Mouse (Mus musculus): ENCODE measurements around the gene Sdhaf3. TPM values are rescaled to one million over a fixed set of nuclear protein-coding genes. Genes with fewer than 3 reads are reported as not detected.
"Not testable (repeated sequence)": the region's sequence is repeated elsewhere in the genome, so short reads cannot be mapped to it uniquely, and the experiment has no call there.

Sdhaf3 gene
- total RNA-seq (2017) = 3.5 and 3.6 TPM in 2 replicates

GRCm38 (mm10) chr6:6955764-6956561 is at the start of gene Sdhaf3:
TSS of gene Sdhaf3 (plus strand) at chr6:6956004.
- peak; percentile 98 to 99 for ATAC-seq (replicated peaks in 1 of 2; ENCODE audit: insufficient read depth in 1 of 2, low FRiP score in 2 of 2, low TSS enrichment in 1 of 2, low read depth in 1 of 2, poor library complexity in 2 of 2, severe bottlenecking in 2 of 2)

DNA sequence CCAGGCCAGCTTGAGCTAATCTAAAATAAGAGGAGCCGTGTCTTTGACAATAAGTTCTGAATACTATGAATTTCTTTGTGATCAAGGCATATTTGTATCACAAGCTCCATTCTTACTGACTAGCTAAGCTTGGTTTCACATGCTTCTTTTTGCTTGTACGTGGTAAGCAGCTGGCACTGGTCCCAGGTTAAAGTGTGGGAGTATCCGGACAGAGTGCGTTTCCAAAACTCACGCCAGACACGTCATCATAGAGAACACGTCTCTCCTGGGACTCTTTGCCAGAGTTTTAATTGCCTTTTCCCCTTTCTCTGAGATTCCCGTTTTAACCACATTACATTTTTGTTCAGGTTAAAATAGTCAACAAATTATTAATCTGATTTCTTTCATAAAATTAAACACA is 46.2 kb upstream of the Sdhaf3 start:
- ATAC-seq (replicated peaks in 1 of 2; ENCODE audit: insufficient read depth in 1 of 2, low FRiP score in 2 of 2, low TSS enrichment in 1 of 2, low read depth in 1 of 2, poor library complexity in 2 of 2, severe bottlenecking in 2 of 2) = no peak

DNA sequence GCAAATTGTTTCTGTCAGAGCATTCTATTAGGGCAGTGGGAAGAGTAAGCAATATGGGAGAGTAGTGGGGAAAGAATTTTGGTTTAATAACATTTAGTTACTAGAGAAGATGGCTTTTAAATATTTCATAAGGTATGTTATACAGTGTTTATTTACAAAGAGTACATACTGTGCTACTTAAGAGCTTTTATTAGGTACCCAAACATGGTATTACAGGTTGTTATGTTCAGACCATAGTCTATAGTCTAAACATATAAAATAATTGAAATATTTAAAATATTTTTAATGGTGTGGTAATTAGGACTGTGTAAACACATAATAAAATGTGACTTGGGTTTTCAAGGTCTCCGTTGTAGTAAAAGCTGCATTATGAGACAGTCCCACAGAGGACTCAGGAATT is 41.5 kb upstream of the Sdhaf3 start:
- no peak for ATAC-seq (replicated peaks in 1 of 2; ENCODE audit: insufficient read depth in 1 of 2, low FRiP score in 2 of 2, low TSS enrichment in 1 of 2, low read depth in 1 of 2, poor library complexity in 2 of 2, severe bottlenecking in 2 of 2)

DNA sequence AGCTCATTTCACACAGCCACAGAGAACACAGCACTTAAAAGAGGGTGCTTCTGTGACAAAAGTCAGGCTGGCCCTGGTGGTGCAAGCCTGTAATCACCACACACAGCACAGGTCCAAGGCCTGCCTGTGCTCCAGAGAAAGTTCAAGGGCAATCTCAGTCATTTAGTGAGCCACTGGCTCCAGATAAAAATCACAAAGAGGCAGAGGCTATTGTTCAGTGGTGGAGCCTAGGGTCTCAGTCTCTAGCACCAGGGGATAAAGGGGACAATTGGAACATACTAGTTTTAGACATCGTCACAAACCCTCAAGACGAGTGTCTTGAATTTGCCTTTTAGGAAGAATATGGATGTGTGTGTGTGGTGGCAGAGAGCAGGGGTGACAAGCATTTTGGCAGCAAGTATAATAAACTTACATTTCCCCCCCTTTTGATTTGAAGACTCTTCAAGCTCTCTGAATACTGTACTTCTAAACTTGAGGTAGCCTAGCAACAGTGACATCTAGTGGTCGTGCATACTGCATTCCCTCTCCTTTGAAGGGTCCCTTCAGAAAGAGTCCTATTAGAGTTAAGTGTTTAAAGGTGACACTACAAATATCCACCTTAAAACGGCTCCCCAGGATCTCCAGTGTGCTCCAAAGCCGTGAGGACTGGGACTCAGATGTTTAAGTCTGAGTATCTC is 40.8 kb upstream of the Sdhaf3 start:
- ATAC-seq (replicated peaks in 1 of 2; ENCODE audit: insufficient read depth in 1 of 2, low FRiP score in 2 of 2, low TSS enrichment in 1 of 2, low read depth in 1 of 2, poor library complexity in 2 of 2, severe bottlenecking in 2 of 2) = peak; percentile 79 to 90; a peak in 3 of 4 replicates

DNA sequence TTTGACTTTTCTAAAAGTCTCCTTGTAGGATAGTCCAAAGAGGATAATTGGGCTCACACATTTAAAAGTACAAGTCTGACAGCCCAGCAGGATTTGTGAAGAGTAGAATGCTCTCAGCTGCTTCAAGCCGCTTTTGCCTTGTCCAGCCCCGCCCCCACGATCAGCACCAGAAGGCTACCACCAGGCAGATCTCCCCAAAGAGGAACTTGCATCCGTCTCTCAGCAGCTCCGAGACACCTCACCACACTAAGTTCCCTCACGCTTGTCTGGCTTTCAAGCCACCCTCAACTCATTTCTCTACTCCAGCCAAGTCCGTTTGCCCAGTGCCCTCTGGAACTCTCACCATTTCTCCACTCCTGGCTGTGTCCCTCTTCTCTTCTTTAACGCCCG is 40.3 kb upstream of the Sdhaf3 start:
- peak; percentile 78 to 91 for ATAC-seq (replicated peaks in 1 of 2; ENCODE audit: insufficient read depth in 1 of 2, low FRiP score in 2 of 2, low TSS enrichment in 1 of 2, low read depth in 1 of 2, poor library complexity in 2 of 2, severe bottlenecking in 2 of 2)

DNA sequence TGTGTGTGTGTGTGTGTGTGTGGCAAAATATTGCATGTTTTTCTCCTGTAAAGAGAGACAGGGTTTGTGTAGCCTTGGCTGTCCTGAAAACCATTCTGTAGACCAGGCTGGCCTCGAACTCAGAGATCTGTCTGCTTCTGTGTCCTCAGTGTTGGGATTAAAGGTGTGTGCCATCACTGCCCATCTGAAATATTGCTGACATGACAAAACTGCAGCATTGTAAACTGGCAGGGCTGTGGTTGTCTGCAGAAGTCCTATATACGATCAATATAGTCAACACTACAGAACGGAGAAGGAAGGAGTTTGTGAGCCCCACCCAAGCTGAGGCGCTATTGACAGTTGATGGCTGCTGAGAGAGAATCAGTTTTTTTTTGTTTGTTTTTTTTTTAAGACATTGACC is 38.5 kb upstream of the Sdhaf3 start:
- no peak for ATAC-seq (replicated peaks in 1 of 2; ENCODE audit: insufficient read depth in 1 of 2, low FRiP score in 2 of 2, low TSS enrichment in 1 of 2, low read depth in 1 of 2, poor library complexity in 2 of 2, severe bottlenecking in 2 of 2)

- no peak for ATAC-seq (replicated peaks in 1 of 2; ENCODE audit: insufficient read depth in 1 of 2, low FRiP score in 2 of 2, low TSS enrichment in 1 of 2, low read depth in 1 of 2, poor library complexity in 2 of 2, severe bottlenecking in 2 of 2)
These were observed 30.5 kb upstream of the Sdhaf3 start for GRCm38 (mm10) chr6:6925264-6925663.

DNA sequence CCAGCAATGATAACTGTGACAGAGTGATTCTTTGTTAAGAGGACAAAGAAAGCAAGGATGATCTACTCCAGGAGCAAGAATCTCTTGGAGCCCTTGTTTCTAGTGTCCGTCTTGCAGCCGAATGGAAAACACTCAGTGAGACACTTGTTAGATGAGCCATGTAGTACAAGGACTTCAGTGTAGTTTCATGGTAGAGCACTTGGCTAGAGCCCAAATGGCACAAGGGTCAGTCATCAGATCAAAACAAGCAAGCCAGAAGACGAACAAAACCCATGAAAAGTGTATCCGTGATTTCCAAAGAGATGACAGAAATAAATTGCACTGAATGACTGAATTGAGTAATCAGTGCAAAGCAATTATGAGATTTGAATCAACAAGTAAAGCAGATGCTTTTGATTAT is 25.0 kb upstream of the Sdhaf3 start:
- ATAC-seq (replicated peaks in 1 of 2; ENCODE audit: insufficient read depth in 1 of 2, low FRiP score in 2 of 2, low TSS enrichment in 1 of 2, low read depth in 1 of 2, poor library complexity in 2 of 2, severe bottlenecking in 2 of 2) = no peak

DNA sequence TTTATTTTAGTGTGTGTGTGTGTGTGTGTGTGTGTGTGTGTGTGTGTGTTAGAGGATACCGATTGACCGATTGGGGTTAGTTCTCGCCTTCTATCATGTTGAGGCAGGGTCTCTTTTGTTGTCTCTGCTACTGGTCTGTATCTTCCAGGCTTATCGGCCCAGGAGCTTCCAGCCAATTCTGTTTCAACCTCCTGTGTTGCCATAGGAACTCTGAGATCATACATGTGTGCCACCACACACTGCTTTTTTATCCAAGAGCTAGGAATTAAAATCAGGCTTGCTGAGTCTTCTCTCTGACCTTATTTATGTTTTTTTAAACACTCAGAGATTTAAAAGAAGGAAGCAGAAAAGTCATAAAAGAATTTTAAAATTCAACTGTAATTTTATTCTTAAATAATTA is 24.3 kb upstream of the Sdhaf3 start:
- ATAC-seq (replicated peaks in 1 of 2; ENCODE audit: insufficient read depth in 1 of 2, low FRiP score in 2 of 2, low TSS enrichment in 1 of 2, low read depth in 1 of 2, poor library complexity in 2 of 2, severe bottlenecking in 2 of 2) = no peak

DNA sequence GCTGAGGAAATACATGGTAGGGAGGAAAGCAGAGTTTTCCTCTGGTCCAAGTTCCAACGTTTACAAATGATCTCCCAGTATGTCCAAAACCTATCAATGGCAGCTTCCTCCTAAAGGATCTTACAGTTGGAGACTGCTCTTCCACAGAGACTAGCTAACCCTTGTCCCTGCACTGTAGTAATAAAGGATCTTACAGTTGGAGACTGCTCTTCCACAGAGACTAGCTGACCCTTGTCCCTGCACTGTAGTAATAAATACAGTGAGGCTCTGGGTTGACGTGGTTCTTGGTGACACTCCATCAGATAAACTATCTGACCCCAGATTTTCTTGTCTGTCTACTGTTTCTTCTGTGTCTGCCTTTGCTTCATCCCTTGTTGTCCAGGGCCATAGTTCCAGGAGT is 15.0 kb upstream of the Sdhaf3 start:
- no peak for ATAC-seq (replicated peaks in 1 of 2; ENCODE audit: insufficient read depth in 1 of 2, low FRiP score in 2 of 2, low TSS enrichment in 1 of 2, low read depth in 1 of 2, poor library complexity in 2 of 2, severe bottlenecking in 2 of 2)

DNA sequence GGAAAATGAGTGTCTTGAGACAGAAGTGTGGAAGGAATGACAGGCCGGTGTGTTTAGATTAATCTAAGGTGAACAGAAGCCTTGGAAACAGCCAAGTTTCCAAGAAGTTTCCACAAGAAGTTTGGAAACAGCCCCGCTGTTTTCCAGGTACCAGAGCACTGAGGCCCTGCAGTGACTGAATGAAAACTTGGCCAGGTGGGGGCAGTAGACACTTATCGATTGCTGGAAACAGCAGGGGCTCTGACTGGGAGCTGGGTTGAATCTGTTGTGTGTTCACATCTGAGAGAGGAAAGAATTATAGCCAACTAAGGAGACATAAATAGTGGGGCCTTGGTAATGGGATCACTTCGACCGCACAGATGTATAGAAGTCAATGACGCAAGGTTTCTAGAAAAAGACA is 13.0 kb upstream of the Sdhaf3 start:
- ATAC-seq (replicated peaks in 1 of 2; ENCODE audit: insufficient read depth in 1 of 2, low FRiP score in 2 of 2, low TSS enrichment in 1 of 2, low read depth in 1 of 2, poor library complexity in 2 of 2, severe bottlenecking in 2 of 2) = peak in 1 of 2 experiments; percentile 46; a peak in 3 of 4 replicates

- no peak for ATAC-seq (replicated peaks in 1 of 2; ENCODE audit: insufficient read depth in 1 of 2, low FRiP score in 2 of 2, low TSS enrichment in 1 of 2, low read depth in 1 of 2, poor library complexity in 2 of 2, severe bottlenecking in 2 of 2)
These were observed 8.2 kb upstream of the Sdhaf3 start for GRCm38 (mm10) chr6:6947650-6948049.

DNA sequence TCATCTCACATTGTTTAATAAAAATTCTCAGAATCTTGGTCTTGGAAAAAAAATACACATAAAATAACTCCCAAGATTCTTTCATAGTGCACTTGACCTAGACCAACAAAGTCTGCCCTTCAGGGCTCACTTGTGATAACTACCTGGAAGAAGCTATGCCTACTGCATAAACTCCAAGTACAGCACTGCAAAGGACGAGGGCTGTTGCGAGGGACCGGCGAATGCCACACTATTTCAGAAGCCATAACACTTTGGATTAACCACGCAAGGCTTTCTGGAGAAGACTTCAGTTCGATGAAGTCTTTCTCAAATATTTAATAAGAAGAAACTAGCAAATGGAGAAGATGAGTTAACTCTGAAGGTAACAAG is 425 bp upstream of the Sdhaf3 start:
- ATAC-seq (replicated peaks in 1 of 2; ENCODE audit: insufficient read depth in 1 of 2, low FRiP score in 2 of 2, low TSS enrichment in 1 of 2, low read depth in 1 of 2, poor library complexity in 2 of 2, severe bottlenecking in 2 of 2) = peak; percentile 34 to 51

DNA sequence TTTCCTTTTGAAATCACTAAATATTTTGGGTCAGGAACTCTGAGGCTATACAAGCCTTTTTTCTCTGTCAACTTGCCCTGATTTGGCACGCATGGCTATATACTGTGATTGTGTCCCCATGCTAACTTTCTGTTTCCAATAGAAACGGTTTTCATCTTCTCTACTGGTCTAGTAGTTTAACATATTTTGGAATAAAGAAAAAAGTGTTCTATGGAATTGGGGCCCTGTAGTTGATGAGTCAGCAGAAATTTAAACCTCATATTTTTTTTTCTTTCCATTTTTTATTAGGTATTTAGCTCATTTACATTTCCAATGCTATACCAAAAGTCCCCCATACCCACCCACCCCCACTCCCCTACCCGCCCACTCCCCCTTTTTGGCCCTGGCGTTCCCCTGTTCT is 3.4 kb downstream of the Sdhaf3 start:
- not testable (repeated sequence) for ATAC-seq (replicated peaks in 1 of 2; ENCODE audit: insufficient read depth in 1 of 2, low FRiP score in 2 of 2, low TSS enrichment in 1 of 2, low read depth in 1 of 2, poor library complexity in 2 of 2, severe bottlenecking in 2 of 2)

DNA sequence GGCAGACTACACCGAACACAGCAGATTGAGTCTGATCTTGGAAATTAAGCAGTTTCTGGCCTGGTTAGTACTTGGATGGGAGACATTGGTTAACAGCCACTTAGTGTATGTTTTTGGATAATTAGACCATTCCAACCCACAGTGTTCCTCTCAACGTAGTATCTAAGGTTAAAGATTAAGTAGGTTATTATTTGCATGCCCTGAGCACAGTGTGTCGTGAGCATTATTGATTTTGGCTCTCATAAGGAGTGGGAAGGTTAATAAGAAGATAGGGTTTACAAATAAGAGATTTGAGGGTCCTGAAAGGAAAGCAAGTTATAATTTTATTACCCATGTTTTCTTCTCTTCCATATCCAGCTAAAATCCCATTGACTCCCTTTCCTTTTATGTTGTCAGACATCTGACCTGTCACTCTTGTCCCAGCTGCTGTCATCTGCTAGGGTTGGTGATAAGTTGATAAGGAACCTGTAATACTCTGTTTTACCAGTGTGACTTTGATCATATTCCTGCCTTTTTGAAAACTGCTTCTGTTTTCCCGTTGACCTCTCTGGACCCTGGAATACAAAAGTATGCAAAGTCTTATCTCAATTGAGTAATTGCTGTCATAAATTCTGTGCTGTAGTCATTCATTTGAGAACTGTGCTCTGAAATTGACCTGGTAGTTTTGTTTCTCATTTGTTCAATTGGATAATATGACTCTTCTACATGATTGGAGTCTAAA is 41.6 kb downstream of the Sdhaf3 start:
- ATAC-seq (replicated peaks in 1 of 2; ENCODE audit: insufficient read depth in 1 of 2, low FRiP score in 2 of 2, low TSS enrichment in 1 of 2, low read depth in 1 of 2, poor library complexity in 2 of 2, severe bottlenecking in 2 of 2) = no peak

- no peak for ATAC-seq (replicated peaks in 1 of 2; ENCODE audit: insufficient read depth in 1 of 2, low FRiP score in 2 of 2, low TSS enrichment in 1 of 2, low read depth in 1 of 2, poor library complexity in 2 of 2, severe bottlenecking in 2 of 2)
These were observed 42.2 kb downstream of the Sdhaf3 start for GRCm38 (mm10) chr6:6997956-6998355.

DNA sequence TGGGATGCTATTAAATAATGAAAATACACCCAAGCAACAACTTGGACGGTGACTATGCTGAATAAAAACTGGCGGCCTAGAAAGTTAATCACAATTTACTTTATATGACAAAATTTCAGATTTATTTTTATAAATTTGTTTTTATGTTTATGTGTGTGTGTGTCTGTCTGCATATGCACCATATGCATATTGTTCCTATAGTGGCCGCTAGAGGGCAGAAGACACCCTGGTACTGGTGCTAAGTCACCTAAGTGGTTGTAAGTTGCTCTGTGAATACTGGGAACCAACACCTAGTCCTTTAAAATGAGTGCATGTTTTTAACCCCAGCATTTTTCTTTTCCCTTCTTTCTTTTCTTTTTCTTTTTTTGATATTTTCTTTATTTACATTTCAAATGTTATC is 43.2 kb downstream of the Sdhaf3 start:
- no peak for ATAC-seq (replicated peaks in 1 of 2; ENCODE audit: insufficient read depth in 1 of 2, low FRiP score in 2 of 2, low TSS enrichment in 1 of 2, low read depth in 1 of 2, poor library complexity in 2 of 2, severe bottlenecking in 2 of 2)

DNA sequence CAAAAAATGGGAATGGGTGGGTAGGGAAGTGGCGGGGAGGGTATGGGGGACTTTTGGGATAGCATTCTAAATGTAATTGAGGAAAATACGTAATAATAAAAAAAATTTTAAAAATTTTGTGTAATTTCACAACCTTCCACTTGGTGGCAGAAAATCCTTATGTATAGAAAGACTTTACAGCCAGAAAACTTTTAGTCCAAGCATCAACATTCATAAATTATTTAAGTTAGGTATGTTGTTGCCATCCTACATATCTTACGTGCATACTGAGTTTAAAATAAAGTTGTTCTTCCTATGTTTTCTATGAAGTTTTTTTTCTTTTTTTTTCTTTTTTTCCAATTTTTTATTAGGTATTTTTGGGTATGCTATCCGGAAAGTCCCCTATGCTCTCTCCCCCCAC is 47.3 kb downstream of the Sdhaf3 start:
- ATAC-seq (replicated peaks in 1 of 2; ENCODE audit: insufficient read depth in 1 of 2, low FRiP score in 2 of 2, low TSS enrichment in 1 of 2, low read depth in 1 of 2, poor library complexity in 2 of 2, severe bottlenecking in 2 of 2) = no peak
